Mouse (Mus musculus): ENCODE data around the gene Olfr1326-ps1.

The Olfr1326-ps1 gene

GRCm38 (mm10) chrX:74574788-74575187 is at the start of gene Olfr1326-ps1:
Gene Olfr1326-ps1, minus strand, starts transcription at chrX:74574888.
- DNase-seq (ENCODE audit: low read depth, low spot score): no peak

- no peak for DNase-seq (ENCODE audit: low read depth, low spot score)
Observed at GRCm38 (mm10) chrX:74592379-74592778, 17.7 kb upstream of the Olfr1326-ps1 start, which contains the start of gene Olfr1325. Gene Olfr1325, plus strand, starts transcription at chrX:74592679.
